Mouse (Mus musculus): Measurements from ENCODE around the gene Trim3.

- TF ChIP-seq POLR2A (IDR thresholded peaks at IDR 0.05; ENCODE audit: control insufficient read depth, low read depth, low read length) = no peak
- no peak for TF ChIP-seq CTCF (IDR thresholded peaks at IDR 0.05; ENCODE audit: control insufficient read depth, insufficient read depth, insufficient replicate concordance, low read depth, low read length)
These were observed 70.0 kb downstream of the Trim3 start for GRCm38 (mm10) chr7:105563367-105563766.
